Mouse (Mus musculus) E14TG2a.4 (cell line): ENCODE results near the gene Shb.

Experiments
- CTCF ChIP-seq: conservative IDR thresholded peaks from 2 replicates; pipeline ENCODE4 v1.5.1; 2014; ENCODE audit warnings: low read length
- NANOG ChIP-seq: IDR thresholded peaks from 2 replicates; pipeline ENCODE4 v1.6.1; 2014; ENCODE audit warnings: borderline replicate concordance, low read length, mixed read lengths

GRCm38 (mm10) chr4:45464123-45464522 lies 68.1 kb downstream of the Shb start:
- TF ChIP-seq CTCF (no peak), NANOG (no peak)
